Mouse (Mus musculus): ENCODE results near the gene Tanc2.

Gene Tanc2

GRCm38 (mm10) chr11:105952911-105953386, 363.2 kb downstream of the Tanc2 start, which contains the start of gene Cyb561:
TSS of gene Cyb561 (minus strand) at chr11:105953336.
- in situ Hi-C loops (cut with MboI): no loop called here

DNA sequence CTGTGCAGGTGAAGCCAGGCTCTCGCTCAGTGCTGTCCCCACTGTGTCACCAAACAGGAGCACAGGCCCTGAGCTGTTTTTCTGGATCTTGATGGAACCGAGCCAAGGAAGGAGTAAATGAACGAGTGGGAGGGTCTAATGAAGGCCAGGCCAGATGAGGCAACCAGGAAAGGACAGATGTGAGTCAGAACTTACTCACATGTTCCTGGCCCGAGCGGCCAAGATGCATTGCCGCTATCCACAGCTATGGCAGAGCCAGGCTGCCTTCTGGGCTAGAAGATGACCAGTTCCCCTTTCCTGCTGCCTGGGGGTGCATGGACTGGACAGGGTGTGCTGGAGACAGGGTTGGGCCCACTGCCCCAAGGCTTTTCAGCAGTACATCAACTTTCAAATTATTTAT, 363.6 kb downstream of the Tanc2 start:
- in situ Hi-C loops (cut with MboI): no loop called here

DNA sequence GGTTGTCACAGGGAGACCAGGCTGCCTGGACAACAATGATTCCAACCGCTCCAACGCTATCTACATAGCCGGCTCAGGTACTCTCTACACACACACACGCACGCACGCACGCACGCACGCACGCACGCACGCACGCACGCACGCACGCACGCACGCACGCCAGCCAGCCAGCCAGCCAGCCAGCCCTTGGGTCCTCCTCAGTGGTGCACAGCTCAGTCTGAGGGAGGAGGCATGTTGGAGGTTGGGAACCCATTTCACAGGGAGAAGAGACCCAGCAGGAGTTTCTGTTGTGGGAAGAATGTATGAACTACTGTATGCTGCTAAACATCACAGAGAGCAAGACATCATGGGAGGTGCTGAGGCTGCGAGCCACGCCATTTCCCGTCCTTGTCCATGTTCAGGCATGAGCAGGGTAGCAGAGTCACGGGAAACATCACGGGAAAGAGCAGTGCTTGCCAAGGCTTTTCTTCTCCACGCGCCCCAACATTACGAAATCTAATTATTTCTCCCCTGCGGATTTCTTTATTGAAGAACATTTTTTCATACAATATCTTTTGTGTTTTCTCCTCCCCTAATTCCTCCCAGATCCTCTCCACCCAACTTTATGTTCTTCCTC, 366.1 kb downstream of the Tanc2 start:
- in situ Hi-C loops (cut with MboI): no loop called here

DNA sequence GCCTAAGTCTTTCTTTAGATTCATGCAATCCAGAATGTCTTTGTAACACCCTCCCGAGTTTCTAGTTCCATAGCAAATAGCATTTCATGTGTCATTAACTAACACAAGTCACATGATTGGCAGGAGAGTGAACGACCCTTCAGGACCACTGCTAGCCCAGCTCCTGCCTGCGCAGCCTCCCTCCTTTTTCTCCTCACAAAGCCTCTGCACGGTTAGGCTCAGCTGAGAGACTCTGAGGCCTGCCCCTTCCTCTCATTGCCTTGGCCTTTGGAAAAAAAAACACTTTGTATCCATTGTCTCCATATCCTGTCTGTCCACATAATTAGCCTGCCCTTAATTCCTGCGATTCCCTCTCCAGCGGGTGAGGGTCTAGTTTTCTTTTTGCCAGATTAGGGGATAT, 367.7 kb downstream of the Tanc2 start:
- in situ Hi-C loops (cut with MboI): no loop called here

DNA sequence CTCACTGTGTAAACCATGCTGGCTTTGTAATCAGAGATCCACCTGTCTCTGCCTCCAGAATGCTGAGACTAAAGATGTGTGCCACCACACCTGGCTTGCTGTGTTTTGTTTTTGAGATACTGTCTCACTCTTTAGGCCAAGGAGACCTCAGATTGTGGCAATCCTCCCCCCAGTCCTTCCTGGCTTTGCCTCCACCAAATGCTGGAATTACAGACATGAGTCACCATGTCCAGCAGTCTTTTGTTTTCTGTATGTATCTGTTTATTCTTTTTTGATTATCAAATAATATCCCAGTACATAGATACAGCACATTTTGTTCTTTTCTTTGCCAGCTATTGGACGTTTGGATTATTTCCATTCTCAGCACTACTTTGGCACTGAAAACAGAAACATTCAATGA, 368.8 kb downstream of the Tanc2 start:
- in situ Hi-C loops (cut with MboI): no loop called here

- in situ Hi-C loops (cut with MboI): no loop called here
These were observed 369.6 kb downstream of the Tanc2 start for GRCm38 (mm10) chr11:105959355-105959754.

GRCm38 (mm10) chr11:105964691-105965090, 374.9 kb downstream of the Tanc2 start:
- in situ Hi-C loops (cut with MboI): no loop called here

GRCm38 (mm10) chr11:105966288-105966687, 376.5 kb downstream of the Tanc2 start:
- in situ Hi-C loops (cut with MboI): no loop called here

- in situ Hi-C loops (cut with MboI): no loop called here
These were observed 378.2 kb downstream of the Tanc2 start, which contains the start of gene Ace for GRCm38 (mm10) chr11:105967741-105968574. TSS of gene Ace (plus strand) at chr11:105967945.

GRCm38 (mm10) chr11:105968948-105969347, 379.2 kb downstream of the Tanc2 start:
- in situ Hi-C loops (cut with MboI): no loop called here

DNA sequence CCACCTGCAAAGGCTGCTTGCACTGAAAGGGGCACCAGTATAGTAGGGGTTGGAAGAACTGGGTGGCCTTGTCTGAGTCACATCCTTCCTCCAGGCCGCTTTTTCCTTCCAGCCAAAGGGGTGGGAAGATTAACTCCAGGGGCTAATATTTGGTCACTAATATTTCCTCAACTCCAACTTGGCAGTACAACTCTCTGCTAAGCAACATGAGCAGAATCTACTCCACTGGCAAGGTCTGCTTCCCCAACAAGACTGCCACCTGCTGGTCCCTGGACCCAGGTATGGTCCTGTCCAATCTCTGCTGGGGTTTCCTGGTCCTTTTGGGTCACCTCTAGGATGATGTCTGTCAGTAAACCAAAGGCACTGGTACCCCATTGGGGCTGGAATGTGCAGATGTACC, 379.7 kb downstream of the Tanc2 start:
- in situ Hi-C loops (cut with MboI): no loop called here

- in situ Hi-C loops (cut with MboI): no loop called here
These were observed 384.8 kb downstream of the Tanc2 start for GRCm38 (mm10) chr11:105974593-105974992.

DNA sequence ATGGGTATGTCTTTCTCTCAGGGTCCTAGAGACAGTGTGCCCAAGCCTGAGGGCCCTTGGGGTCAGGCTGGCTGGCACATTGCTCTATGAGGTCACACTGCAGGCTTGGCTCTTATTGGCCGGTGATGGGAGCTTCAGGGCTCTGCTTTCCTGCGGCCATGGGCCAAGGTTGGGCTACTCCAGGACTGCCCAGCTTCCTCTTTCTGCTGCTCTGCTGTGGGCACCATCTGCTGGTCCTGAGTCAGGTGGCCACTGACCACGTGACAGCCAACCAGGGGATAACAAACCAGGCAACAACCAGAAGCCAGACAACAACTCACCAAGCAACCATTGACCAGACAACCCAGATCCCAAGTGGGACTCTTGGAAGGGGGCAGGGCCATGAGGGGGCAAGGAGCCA, 385.3 kb downstream of the Tanc2 start:
- in situ Hi-C loops (cut with MboI): no loop called here

DNA sequence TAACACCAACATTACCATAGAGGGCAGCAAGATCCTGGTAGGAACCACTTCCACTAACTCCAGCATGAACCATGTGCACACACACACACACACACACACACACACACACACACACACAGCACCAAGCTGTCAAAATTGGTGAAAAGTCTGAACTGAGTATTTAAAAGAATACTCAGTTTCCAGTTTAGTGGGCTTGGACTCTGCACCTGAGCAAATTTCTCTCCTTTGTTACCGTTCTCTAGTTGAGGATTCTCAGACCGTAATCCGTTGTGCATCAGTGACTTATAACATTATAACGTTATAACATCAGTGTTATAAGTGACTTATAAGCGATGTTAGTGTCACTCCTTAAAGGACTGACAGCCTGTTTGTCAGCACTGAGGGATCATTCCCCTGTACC, 385.9 kb downstream of the Tanc2 start:
- in situ Hi-C loops (cut with MboI): no loop called here

DNA sequence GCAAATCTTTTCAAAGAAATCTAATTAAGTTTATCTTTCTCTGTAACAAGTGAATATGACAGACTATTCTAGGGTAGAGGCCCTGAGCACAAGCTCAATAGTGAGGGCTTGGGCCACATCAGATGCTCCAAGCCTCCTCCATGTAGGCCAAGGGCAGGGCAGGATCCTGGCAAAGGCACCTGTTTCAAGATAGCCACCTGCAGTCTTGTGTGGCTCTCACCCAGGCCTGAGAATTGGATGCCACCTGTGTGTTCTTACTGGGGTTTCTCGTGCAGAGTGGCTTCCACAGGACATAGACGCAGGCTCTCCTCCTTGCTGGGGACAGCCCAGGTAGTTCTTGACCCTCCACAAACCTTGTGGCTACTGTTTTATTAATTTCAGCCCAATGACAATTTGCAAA, 388.4 kb downstream of the Tanc2 start:
- in situ Hi-C loops (cut with MboI): no loop called here

DNA sequence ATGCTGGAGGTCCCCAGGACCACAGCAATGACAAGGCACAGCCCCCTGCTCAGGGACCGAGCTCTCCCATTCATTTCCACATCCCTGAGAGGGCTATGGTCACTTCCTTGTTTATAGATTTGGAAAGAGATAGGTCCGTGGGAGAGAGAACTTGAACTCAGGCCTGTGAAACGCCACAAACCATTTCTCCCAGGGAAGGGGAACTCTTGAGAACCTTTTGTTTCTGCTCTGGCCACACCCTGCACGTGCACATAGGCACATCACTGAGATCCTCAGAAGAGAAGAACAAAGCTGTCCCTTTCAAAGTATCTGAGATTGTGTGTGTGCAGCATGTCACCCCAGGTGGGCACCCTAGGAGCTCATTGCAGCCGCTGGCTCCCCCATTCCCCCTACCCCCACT, 388.8 kb downstream of the Tanc2 start:
- in situ Hi-C loops (cut with MboI): no loop called here
